Mouse (Mus musculus): ENCODE measurements around the gene BC049715. TPM values are rescaled to one million over a fixed set of nuclear protein-coding genes. Genes with fewer than 3 reads are reported as not detected.

BC049715 gene
- polyA plus RNA-seq, 1 experiment from 2014 or later, result 0.46 TPM

DNA sequence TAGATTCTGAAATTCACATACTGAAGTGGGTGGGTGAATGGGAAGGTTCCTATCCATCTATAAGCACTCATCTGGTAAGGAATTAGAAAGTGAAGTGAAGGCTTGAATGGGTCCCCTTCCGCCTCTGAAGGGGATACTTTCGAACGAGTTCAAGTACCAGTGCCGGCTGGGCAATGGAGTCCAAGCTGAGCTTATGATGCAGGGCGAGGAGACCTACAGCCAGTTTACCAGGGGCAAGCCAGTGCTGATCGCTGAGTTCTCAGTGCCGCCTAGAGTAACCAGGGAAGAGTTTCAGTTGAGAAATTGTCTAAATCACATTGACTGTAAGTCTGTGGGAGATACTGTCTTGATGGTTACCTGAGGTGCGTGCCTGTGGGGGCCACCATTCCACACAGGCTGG, 26.7 kb upstream of the BC049715 start:
- Histone ChIP-seq H3K9me3 (ENCODE audit: control insufficient read depth, low read length) (no peaks in the 10 kb centered on the region), H3K9ac (ENCODE audit: low read length) (no peak overlapping the region), H3K4me2 (replicated peaks; ENCODE audit: low read depth) (no peak overlapping the region), H3K27me3 (ENCODE audit: control insufficient read depth, insufficient read depth, low read length) (no peaks in the 10 kb centered on the region), H3K27ac (replicated peaks) (no peak overlapping the region), H3K36me3 (ENCODE audit: control insufficient read depth, insufficient read depth, low read length) (no peaks in the 10 kb centered on the region), H3K4me1 (replicated peaks; ENCODE audit: control insufficient read depth, insufficient read depth) (no peaks in the 10 kb centered on the region), H3K4me3 (ENCODE audit: low read depth, low read length) (no peak overlapping the region)
- no peak for DNase-seq (ENCODE audit: low spot score)
- WGBS, result 87% methylated on average over 8 of the region's 8 CpGs
- ATAC-seq (ENCODE audit: low FRiP score, low TSS enrichment), result no peak
- TF ChIP-seq EP300 (optimal IDR thresholded peaks at IDR 0.05) (no peak), CTCF (IDR thresholded peaks at IDR 0.05; ENCODE audit: low read depth) (no peak)

DNA sequence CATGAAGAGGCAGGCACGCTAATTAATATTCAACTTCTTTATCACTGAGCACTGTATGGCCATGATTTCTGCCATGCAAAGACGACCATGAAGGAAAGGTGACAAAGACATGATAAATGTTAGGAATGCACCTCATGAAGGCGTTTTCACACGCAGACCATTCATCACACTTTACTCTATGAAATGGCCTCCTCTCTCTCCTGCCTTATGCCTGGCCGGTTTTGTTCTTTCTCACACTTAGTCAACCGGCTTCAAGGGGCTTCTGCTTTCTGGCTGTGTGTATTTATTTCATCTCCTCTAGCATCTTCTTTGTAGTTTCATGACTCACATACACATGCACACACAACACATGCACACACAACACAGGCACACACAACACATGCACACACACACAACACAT, 26.2 kb upstream of the BC049715 start:
- no peak overlapping the region for H3K27ac ChIP-seq (replicated peaks)
- no peak for TF ChIP-seq CTCF (IDR thresholded peaks at IDR 0.05; ENCODE audit: low read depth)
- TF ChIP-seq EP300 (optimal IDR thresholded peaks at IDR 0.05), result no peak
- ATAC-seq (ENCODE audit: low FRiP score, low TSS enrichment) (no peak), DNase-seq (ENCODE audit: low spot score) (no peak)
- WGBS, result 60% methylated on average over 6 of the region's 6 CpGs
- no peaks in the 10 kb centered on the region for H3K4me1 ChIP-seq (replicated peaks; ENCODE audit: control insufficient read depth, insufficient read depth)
- H3K9me3 ChIP-seq (ENCODE audit: control insufficient read depth, low read length), result no peaks in the 10 kb centered on the region
- H3K4me3 ChIP-seq (ENCODE audit: low read depth, low read length), result no peak overlapping the region
- H3K36me3 ChIP-seq (ENCODE audit: control insufficient read depth, insufficient read depth, low read length), result no peaks in the 10 kb centered on the region
- no peaks in the 10 kb centered on the region for H3K27me3 ChIP-seq (ENCODE audit: control insufficient read depth, insufficient read depth, low read length)
- H3K9ac ChIP-seq (ENCODE audit: low read length), result no peak overlapping the region
- H3K4me2 ChIP-seq (replicated peaks; ENCODE audit: low read depth), result no peak overlapping the region

GRCm38 (mm10) chr6:136803093-136803738, 24.2 kb upstream of the BC049715 start:
- peak overlapping the region; percentile 100 for H3K27ac ChIP-seq (replicated peaks)
- H3K4me1 ChIP-seq (replicated peaks; ENCODE audit: control insufficient read depth, insufficient read depth), result no peaks in the 10 kb centered on the region
- 14% methylated on average over 12 of the region's 12 CpGs for WGBS
- peak overlapping the region; percentile 96 for H3K4me2 ChIP-seq (replicated peaks; ENCODE audit: low read depth)
- no peak for TF ChIP-seq EP300 (optimal IDR thresholded peaks at IDR 0.05)
- no peak for TF ChIP-seq CTCF (IDR thresholded peaks at IDR 0.05; ENCODE audit: low read depth)
- DNase-seq (ENCODE audit: low spot score), result no peak
- no peaks in the 10 kb centered on the region for H3K9me3 ChIP-seq (ENCODE audit: control insufficient read depth, low read length)
- H3K27me3 ChIP-seq (ENCODE audit: control insufficient read depth, insufficient read depth, low read length), result no peaks in the 10 kb centered on the region
- no peaks in the 10 kb centered on the region for H3K36me3 ChIP-seq (ENCODE audit: control insufficient read depth, insufficient read depth, low read length)
- ATAC-seq (ENCODE audit: low FRiP score, low TSS enrichment), result no peak
- peak overlapping the region; percentile 94 for H3K9ac ChIP-seq (ENCODE audit: low read length)
- H3K4me3 ChIP-seq (ENCODE audit: low read depth, low read length), result peak overlapping the region; percentile 80

- Histone ChIP-seq H3K27me3 (ENCODE audit: control insufficient read depth, insufficient read depth, low read length) (no peaks in the 10 kb centered on the region), H3K9me3 (ENCODE audit: control insufficient read depth, low read length) (no peaks in the 10 kb centered on the region), H3K9ac (ENCODE audit: low read length) (peak within 1 kb of the TSS; percentile 94), H3K4me1 (replicated peaks; ENCODE audit: control insufficient read depth, insufficient read depth) (no peaks in the 10 kb centered on the region), H3K4me2 (replicated peaks; ENCODE audit: low read depth) (peak within 1 kb of the TSS; percentile 96), H3K4me3 (ENCODE audit: low read depth, low read length) (peak within 1 kb of the TSS; percentile 80), H3K27ac (replicated peaks) (peak within 1 kb of the TSS; percentile 100), H3K36me3 (ENCODE audit: control insufficient read depth, insufficient read depth, low read length) (no peaks in the 10 kb centered on the region)
- peak; percentile 90 for DNase-seq (ENCODE audit: low spot score)
- whole genome bisulfite sequencing, result under 1% methylated on average over 50 of the region's 50 CpGs
- ATAC-seq (ENCODE audit: low FRiP score, low TSS enrichment), result peak; percentile 41
- TF ChIP-seq CTCF (IDR thresholded peaks at IDR 0.05; ENCODE audit: low read depth) (no peak), EP300 (optimal IDR thresholded peaks at IDR 0.05) (peak; percentile 83)
Observed at GRCm38 (mm10) chr6:136803739-136804633, 23.4 kb upstream of the BC049715 start, which contains the start of gene Hist4h4. Gene Hist4h4, minus strand, starts transcription at chr6:136804415.

GRCm38 (mm10) chr6:136804705-136805408, 22.6 kb upstream of the BC049715 start:
- no peak for DNase-seq (ENCODE audit: low spot score)
- WGBS, result 19% methylated on average over 9 of the region's 9 CpGs
- no peaks in the 10 kb centered on the region for H3K36me3 ChIP-seq (ENCODE audit: control insufficient read depth, insufficient read depth, low read length)

More at GRCm38 (mm10) chr6:136804705-136805408, 22.6 kb upstream of the BC049715 start:
- TF ChIP-seq CTCF (IDR thresholded peaks at IDR 0.05; ENCODE audit: low read depth) (no peak), EP300 (optimal IDR thresholded peaks at IDR 0.05) (no peak)
- ATAC-seq (ENCODE audit: low FRiP score, low TSS enrichment), result no peak
- Histone ChIP-seq H3K9me3 (ENCODE audit: control insufficient read depth, low read length) (no peaks in the 10 kb centered on the region), H3K4me1 (replicated peaks; ENCODE audit: control insufficient read depth, insufficient read depth) (no peaks in the 10 kb centered on the region), H3K9ac (ENCODE audit: low read length) (no peak overlapping the region; the same call in 1 of the 2 replicates), H3K27me3 (ENCODE audit: control insufficient read depth, insufficient read depth, low read length) (no peaks in the 10 kb centered on the region), H3K4me3 (ENCODE audit: low read depth, low read length) (peak overlapping the region; percentile 80), H3K4me2 (replicated peaks; ENCODE audit: low read depth) (peak overlapping the region; percentile 96), H3K27ac (replicated peaks) (peak overlapping the region; percentile 100)

All from stomach, postnatal 0 days (tissue).